Mouse (Mus musculus) urinary bladder, adult 2 months (tissue): ENCODE measurements around the gene Zfp954. TPM values are rescaled to one million over a fixed set of nuclear protein-coding genes. Genes with fewer than 3 reads are reported as not detected.
"Not testable (repeated sequence)": the region's sequence is repeated elsewhere in the genome, so short reads cannot be mapped to it uniquely, and the experiment has no call there.

ENCODE experiments used
- DNase-seq: peaks from one replicate; pipeline ENCODE4 v3.0.0; 2022; ENCODE audit warnings: low spot score
- polyA plus RNA-seq: library from polyadenylated mRNA; depleted of rRNA; stranded (reverse); fragments of >200 nt; gene quantifications from 2 replicates; pipeline ENCODE4 v1.2.3, GENCODE M21; 2012; rRNA removed

Gene Zfp954
- polyA plus RNA-seq, result 12.7 and 15.2 TPM in 2 replicates

DNA sequence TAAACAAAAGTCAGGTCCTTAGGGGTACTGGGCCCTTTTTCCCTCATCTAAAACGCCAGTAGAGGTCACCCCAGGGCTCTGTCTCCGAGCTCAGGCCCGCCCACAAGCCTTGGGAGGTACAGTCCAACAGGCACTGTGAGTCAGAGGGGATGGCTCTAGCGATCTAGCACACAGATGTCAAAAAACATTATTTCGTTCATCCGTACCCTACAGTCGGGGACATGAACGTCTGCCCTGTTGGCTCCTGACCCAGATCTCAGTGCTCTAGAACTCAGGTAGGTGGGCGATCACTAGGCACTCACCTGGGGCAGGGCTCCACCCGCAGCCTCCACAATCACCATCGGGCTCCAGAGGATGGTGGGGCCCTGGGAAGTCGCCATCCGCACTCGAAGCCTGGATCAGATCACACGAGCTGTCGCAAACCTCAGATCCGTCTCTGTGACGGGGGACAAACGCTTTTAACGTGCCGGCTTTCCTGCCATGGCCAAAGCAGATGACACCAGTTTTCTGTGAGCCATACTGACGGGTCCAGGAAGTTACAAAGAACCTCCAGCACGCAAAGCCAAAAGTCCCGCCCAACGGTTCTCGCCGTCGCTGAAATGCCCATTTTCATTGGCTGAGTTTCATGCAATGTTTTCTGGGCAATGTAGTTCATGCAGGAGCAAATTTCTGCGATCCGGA is at the start of gene Zfp954:
TSS of gene Zfp954 (minus strand) at position 568 of the 681 bp plus-strand sequence.
- peak; percentile 62 for DNase-seq

DNA sequence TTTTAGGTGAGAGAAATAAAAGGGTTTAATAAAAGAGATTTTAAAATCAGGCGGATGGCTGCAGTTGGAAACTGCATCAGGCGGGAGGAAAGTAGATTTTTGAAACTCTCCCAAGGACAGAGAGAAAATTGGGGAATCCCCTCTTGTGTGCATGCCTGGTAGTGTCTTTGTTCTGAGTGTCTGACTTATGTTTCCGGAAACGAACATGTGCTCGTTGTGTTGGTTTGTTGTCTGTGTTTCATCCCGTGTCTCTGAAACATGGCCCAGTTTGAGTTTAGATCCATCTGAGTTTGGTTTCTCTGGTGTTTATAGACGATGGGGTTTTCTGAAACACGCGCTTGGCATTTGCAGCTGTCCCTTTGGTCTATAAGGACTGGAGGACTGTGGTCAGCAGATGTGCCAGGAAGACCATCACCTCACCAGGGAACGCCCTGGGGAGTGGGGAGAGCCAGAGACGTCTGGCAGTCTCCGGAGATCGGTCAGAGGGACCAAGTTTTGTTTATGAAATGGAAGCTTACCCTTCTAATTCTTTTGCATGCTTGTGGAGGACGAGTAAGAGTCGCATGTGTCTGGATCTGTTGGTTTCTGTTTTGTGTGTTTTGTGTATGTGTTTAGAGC is 24.8 kb upstream of the Zfp954 start:
- no peak for DNase-seq

DNA sequence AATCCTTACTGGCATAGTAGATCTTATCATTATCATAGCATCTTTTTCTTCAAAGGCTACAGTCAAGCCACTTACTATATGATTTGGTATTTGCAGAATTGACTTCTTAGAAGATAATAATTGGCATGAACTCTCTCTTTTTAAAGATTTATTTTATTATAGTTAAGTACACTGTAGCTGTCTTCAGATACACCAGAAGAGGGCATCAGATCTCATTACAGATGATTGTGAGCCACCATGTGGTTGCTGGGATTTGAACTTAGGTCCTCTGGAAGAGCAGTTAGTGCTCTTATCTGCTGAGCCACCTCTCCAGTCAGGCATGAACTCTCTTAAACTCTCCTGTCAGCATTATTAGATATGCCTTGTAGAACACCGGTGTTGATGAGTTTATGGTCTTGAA is 22.9 kb upstream of the Zfp954 start:
- DNase-seq, result no peak

DNA sequence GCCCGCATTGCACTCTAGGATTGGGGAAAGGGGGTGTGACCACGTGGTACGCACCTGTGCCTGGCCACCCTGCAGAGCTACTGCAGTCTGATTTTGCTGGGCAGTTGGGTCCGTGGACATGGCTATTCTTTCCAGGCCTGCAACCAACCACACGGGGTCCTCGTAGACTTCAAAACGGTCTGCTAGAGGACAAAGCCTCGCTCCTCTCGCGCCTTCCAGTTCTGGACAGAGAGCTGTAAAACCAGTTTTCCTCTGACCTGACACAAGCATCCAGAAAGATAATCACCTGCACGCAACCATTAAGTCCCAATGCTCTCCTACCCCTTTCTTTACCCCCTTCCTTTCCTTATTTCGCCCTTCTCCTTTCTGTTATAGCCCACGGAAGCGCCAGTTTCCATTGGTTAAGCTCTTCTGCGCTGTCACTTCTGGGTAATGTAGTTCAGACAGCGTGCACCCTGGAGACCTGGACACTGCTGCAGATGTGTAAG is 15.1 kb upstream of the Zfp954 start, which contains the start of gene Zfp773:
TSS of gene Zfp773 (minus strand) at position 377 of the 488 bp plus-strand sequence.
- peak; percentile 25 for DNase-seq

DNA sequence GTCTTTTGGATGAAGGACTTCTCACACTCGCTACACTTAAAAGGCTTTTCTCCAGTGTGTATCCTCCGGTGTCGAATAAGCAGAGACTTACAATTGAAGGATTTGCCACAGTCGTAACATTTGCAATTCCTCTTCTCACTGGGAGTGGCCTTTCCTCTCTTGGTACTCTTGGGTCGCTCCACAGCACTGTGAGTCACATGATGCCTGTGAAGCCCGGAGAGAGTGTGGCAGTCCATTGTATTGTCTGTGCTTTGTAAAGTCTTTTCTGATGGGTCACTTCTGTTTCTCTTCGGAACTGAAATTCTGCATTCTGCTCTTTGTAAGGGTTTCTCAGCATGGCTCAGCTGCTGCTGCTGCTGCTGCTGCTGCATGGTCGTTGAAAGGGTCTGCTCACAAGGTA is 11.5 kb upstream of the Zfp954 start:
- DNase-seq, result no peak

DNA sequence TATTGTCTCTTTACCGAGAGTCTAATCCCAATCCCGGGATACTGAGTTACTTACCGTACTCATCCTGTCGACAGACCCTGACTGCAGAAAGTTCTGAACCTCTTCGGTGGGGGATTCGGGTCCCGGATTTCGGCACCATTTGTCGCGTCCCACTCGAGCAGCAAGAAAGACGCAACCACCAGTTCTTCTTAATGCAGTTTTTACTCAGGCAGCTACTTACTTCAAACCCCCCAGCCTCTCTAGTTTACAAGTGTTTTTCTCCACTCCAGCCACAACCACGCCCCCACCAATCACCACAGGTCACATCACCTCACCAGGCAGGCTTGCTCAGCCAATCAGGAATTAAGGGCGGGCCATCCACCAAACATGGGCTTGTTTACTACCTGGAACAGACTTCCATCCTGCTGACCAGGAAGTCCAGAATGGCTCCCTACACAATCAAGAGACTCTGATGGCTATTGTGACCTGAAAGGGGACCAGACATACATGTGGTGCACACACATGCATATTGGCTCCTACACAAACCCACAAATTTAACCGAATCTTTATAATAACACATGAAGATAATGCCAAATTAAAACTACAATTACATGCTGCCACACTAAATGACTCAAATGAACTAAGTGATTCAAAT is 9.3 kb upstream of the Zfp954 start:
- not testable (repeated sequence) for DNase-seq

DNA sequence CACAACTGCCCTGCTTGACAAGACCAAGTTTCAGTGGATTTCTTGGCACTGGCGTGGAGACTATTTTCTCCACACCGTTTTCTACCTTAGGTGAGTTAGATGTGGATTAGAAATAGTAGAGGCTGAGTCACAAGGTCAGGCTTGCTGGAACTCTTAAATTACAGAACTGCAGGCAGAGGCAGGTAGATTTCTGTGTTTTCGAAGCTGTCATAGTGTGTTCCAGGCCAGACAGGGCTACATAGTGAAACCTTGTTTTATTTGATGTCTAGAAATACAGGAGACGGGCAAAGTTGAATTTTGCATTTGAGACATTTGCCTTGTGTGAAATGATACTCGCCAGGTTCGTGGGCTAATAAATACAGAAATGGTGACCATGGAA is 303 bp upstream of the Zfp954 start:
- no peak for DNase-seq

DNA sequence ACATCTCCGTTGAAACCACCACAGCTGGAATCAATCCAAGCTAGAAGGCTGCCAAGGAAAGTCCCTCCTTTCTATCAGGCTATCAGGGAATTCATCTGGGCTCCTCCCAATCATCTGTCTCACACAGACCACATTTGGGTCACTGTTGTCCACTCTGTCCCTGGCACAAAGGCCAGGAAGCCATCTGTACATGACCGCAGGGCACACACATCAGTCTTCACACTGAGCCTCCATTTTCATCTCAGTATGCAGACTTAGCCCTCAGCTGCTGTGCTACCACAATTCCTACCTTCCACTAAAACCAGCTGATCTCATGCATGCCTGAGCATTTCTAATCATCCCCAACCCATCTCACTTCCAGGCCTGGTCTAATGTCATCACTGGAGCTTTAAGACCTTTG is 2.8 kb downstream of the Zfp954 start:
- no peak for DNase-seq

DNA sequence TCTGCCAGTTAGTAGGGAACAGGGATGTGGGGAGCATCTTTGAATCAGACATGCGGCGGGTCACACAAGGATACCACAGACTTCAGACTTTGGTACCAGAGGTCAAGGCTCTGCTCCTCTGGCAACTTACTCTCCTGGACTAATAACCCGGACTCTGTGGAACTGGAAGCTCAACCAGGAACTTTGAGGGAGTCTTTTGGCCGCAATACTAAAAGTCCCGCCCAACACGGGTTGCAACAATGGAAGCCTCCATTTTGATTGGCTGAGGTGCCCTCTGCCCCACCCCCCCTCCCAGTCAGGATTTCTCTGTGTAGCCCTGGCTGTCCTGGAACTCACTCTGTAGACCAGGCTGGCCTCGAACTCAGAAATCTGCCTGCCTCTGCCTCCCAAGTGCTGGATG is 12.8 kb downstream of the Zfp954 start:
- no peak for DNase-seq

Other genes starting within 250 kb of the Zfp954 start
- 0.22 TPM in 1 of 2 replicates, not detected in the other for gene Aurkc, start 126.2 kb downstream of the Zfp954 start, polyA plus RNA-seq
- gene Zfp773, start 15.3 kb upstream of the Zfp954 start, polyA plus RNA-seq, result 0.44 and 0.57 TPM in 2 replicates
- gene Zfp418, start 49.8 kb upstream of the Zfp954 start, polyA plus RNA-seq, result 2.2 and 2.7 TPM in 2 replicates
- gene Zfp772, start 88.5 kb upstream of the Zfp954 start, polyA plus RNA-seq, result 8.4 and 10.1 TPM in 2 replicates
- gene Vmn2r29, start 125.8 kb upstream of the Zfp954 start, polyA plus RNA-seq, result 1.7 and 3.1 TPM in 2 replicates
- 4.1 and 5.7 TPM in 2 replicates for gene Gm45844, start 156.8 kb upstream of the Zfp954 start, polyA plus RNA-seq
- 31.9 and 35.7 TPM in 2 replicates for gene Clcn4, start 179.4 kb upstream of the Zfp954 start, polyA plus RNA-seq
- gene Vmn2r30, start 216.1 kb upstream of the Zfp954 start, polyA plus RNA-seq, result 0.01 TPM in 1 of 2 replicates, not detected in the other